Comparison of ENCODE assay signal across 9 mouse cellular contexts in genomic region chr2:160729851-160730796, GRCm38 (mm10). TPM values are rescaled to one million over a fixed set of nuclear protein-coding genes. Genes with fewer than 3 reads are reported as not detected.
DNase-seq lines count a peak whose midpoint lies in the region; ATAC-seq and TF ChIP-seq lines count a peak whose summit lies in the region.
"Had no signal": no experiment of that assay in that cellular context is flagged by ENCODE, and none has a peak within 500 bp of the region (broad histone marks: within the 10 kb centered on the region; RNA-seq: fewer than 3 reads in every experiment).

No protein-coding gene starts in this region.

- in situ Hi-C loops in CH12.LX (cut with MboI; ENCODE audit: low pct_ligation_motif_present, low pct_unique_long_range_greater_than_20kb, low sequenced_read_pairs) = no loop called here

- no peak for ATAC-seq in CD4-positive, CD25-positive, alpha-beta regulatory T cell, adult 4 months
- peak; percentile 11 for ATAC-seq in embryonic facial prominence, embryonic 12.5 days (ENCODE audit: insufficient number of reproducible peaks, insufficient read depth, low FRiP score, low TSS enrichment)
- no peak; the same call in 1 of the 2 replicates for ATAC-seq in hindbrain, embryonic 16.5 days
- no peak for ATAC-seq in liver, embryonic 15.5 days (ENCODE audit: insufficient read depth)

- H3K9ac ChIP-seq in CH12.LX (ENCODE audit: insufficient read depth, low read depth) = no peak overlapping the region
- peak overlapping the region; percentile 99 for H3K9ac ChIP-seq in embryonic facial prominence, embryonic 12.5 days
- H3K9ac ChIP-seq in hindbrain, embryonic 16.5 days (ENCODE audit: low read depth, low read length) = peak overlapping the region; percentile 100
- no peak overlapping the region for H3K9ac ChIP-seq in liver, embryonic 15.5 days

- TF ChIP-seq RAD21 in CH12.LX (IDR thresholded peaks at IDR 0.05; ENCODE audit: low read depth, low read length) = peak; percentile 65

- 35% methylated on average over 17 of the region's 17 CpGs for WGBS in embryonic facial prominence, embryonic 12.5 days
- WGBS in hindbrain, embryonic 16.5 days = 23% methylated on average over 17 of the region's 17 CpGs
- WGBS in liver, embryonic 15.5 days (ENCODE audit: insufficient replicate concordance) = 21% methylated on average over 17 of the region's 17 CpGs

- no peak overlapping the region for H3K27ac ChIP-seq in CH12.LX (ENCODE audit: insufficient read depth, low read depth)
- H3K27ac ChIP-seq in embryonic facial prominence, embryonic 12.5 days = no peak overlapping the region; the same call in 1 of the 2 replicates
- peak overlapping the region; percentile 98 for H3K27ac ChIP-seq in hindbrain, embryonic 16.5 days (ENCODE audit: low read depth, low read length)
- no peak overlapping the region for H3K27ac ChIP-seq in liver, embryonic 15.5 days (replicated peaks)
- H3K27ac ChIP-seq: macrophage had no signal

- H3K27me3 ChIP-seq in CH12.LX (replicated peaks) = peaks cover 2% of the 10 kb centered on the region
- no peaks in the 10 kb centered on the region for H3K27me3 ChIP-seq in embryonic facial prominence, embryonic 12.5 days
- H3K27me3 ChIP-seq in hindbrain, embryonic 16.5 days (replicated peaks; ENCODE audit: control insufficient read depth, insufficient read depth, low read length) = no peaks in the 10 kb centered on the region
- H3K27me3 ChIP-seq in liver, embryonic 15.5 days = peaks cover 51% of the 10 kb centered on the region
- no peaks in the 10 kb centered on the region for H3K27me3 ChIP-seq in splenic B cell, adult 2 months (ENCODE audit: control insufficient read depth, insufficient read depth, low read length, poor library complexity, severe bottlenecking)

- no peaks in the 10 kb centered on the region for H3K9me3 ChIP-seq in CH12.LX (replicated peaks; ENCODE audit: low read length)
- no peaks in the 10 kb centered on the region for H3K9me3 ChIP-seq in embryonic facial prominence, embryonic 12.5 days
- no peaks in the 10 kb centered on the region for H3K9me3 ChIP-seq in hindbrain, embryonic 16.5 days (ENCODE audit: control insufficient read depth, low read length)
- H3K9me3 ChIP-seq in liver, embryonic 15.5 days (replicated peaks) = no peaks in the 10 kb centered on the region

- dilution Hi-C loops in CH12.LX (cut with MboI; ENCODE audit: extremely low pct_ligation_motif_present, extremely low pct_unique_long_range_greater_than_20kb, low sequenced_read_pairs) = no loop called here

- H3K4me2 ChIP-seq in CH12.LX (ENCODE audit: insufficient read depth, low read depth, poor library complexity, severe bottlenecking) = peak overlapping the region; percentile 11
- peak overlapping the region; percentile 88 for H3K4me2 ChIP-seq in embryonic facial prominence, embryonic 12.5 days (replicated peaks)
- peak overlapping the region; percentile 89 for H3K4me2 ChIP-seq in hindbrain, embryonic 16.5 days (ENCODE audit: low read length)
- H3K4me2 ChIP-seq in liver, embryonic 15.5 days = peak overlapping the region; percentile 98

- peaks cover 3 to 24% of the 10 kb centered on the region in 2 experiments for H3K36me3 ChIP-seq in CH12.LX (replicated peaks in 1 of 2; ENCODE audit: control insufficient read depth in 1 of 2, insufficient read depth in 1 of 2, low read length in 1 of 2)
- peaks cover 3% of the 10 kb centered on the region for H3K36me3 ChIP-seq in embryonic facial prominence, embryonic 12.5 days
- H3K36me3 ChIP-seq in hindbrain, embryonic 16.5 days (ENCODE audit: control insufficient read depth, insufficient read depth, low read length) = 0 out of 2 replicates have a peak, but pooled peaks cover 2% of the 10 kb centered on the region
- peaks cover 8% of the 10 kb centered on the region for H3K36me3 ChIP-seq in liver, embryonic 15.5 days (replicated peaks)
- no peaks in the 10 kb centered on the region for H3K36me3 ChIP-seq in splenic B cell, adult 2 months (ENCODE audit: control insufficient read depth, insufficient read depth, low read length, poor library complexity, severe bottlenecking)

- TF ChIP-seq CTCF in CH12.LX (conservative IDR thresholded peaks at IDR 0.05 in 1 of 2, IDR thresholded peaks at IDR 0.05 in 1 of 2; ENCODE audit: low read depth in 2 of 2, low read length in 2 of 2) = peak in 1 of 2 experiments; percentile 75; a peak in 2 of 4 replicates

- no peak for TF ChIP-seq POLR2A in CH12.LX (IDR thresholded peaks at IDR 0.05; ENCODE audit: low read depth, low read length)

- H3K79me2 ChIP-seq in CH12.LX (replicated peaks; ENCODE audit: control insufficient read depth, extremely low read depth, insufficient read depth, poor library complexity, severe bottlenecking) = no peaks in the 10 kb centered on the region; the same call in 1 of the 2 replicates

- H3K4me3 ChIP-seq in CH12.LX (replicated peaks in 1 of 3; ENCODE audit: low read depth in 2 of 3, low read length in 2 of 3, poor library complexity in 1 of 3) = peak overlapping the region in 1 of 3 experiments; percentile 82
- peak overlapping the region; percentile 91 for H3K4me3 ChIP-seq in embryonic facial prominence, embryonic 12.5 days
- H3K4me3 ChIP-seq in hindbrain, embryonic 16.5 days (ENCODE audit: low read length) = peak overlapping the region; percentile 96
- peak overlapping the region; percentile 90 for H3K4me3 ChIP-seq in liver, embryonic 15.5 days (replicated peaks)

- TF ChIP-seq EP300 in CH12.LX (IDR thresholded peaks at IDR 0.05; ENCODE audit: low read length) = no peak

- peak; percentile 72 for DNase-seq in CD4-positive, CD25-positive, alpha-beta regulatory T cell, adult 2 months (ENCODE audit: low read depth, low spot score)
- DNase-seq in CH12.LX (ENCODE audit: extremely low read depth) = peak; percentile 39
- peak; percentile 66 for DNase-seq in splenic B cell, adult 2 months (ENCODE audit: low read depth, low spot score)
- DNase-seq in urinary bladder, postnatal 10 days (ENCODE audit: low spot score) = no peak

- H3K4me1 ChIP-seq in CH12.LX (ENCODE audit: control insufficient read depth in 1 of 2, insufficient read depth in 2 of 2) = peaks cover 7 to 57% of the 10 kb centered on the region in 2 experiments
- H3K4me1 ChIP-seq in embryonic facial prominence, embryonic 12.5 days = peaks cover 27% of the 10 kb centered on the region
- H3K4me1 ChIP-seq in hindbrain, embryonic 16.5 days (ENCODE audit: control insufficient read depth, insufficient read depth, low read depth, low read length) = peaks cover 35% of the 10 kb centered on the region
- peaks cover 33% of the 10 kb centered on the region for H3K4me1 ChIP-seq in liver, embryonic 15.5 days (replicated peaks)

TF ChIP-seq in CH12.LX, 34 proteins besides CTCF, POLR2A, EP300 and RAD21:
- TF ChIP-seq SMC3 (IDR thresholded peaks at IDR 0.05; ENCODE audit: low read depth, low read length) (peak; percentile 74), IRF4 (IDR thresholded peaks at IDR 0.05; ENCODE audit: low read depth, low read length) (no peak; the same call in 1 of the 2 replicates)

RNA-seq across cellular contexts. Expression of gene Plcg1, which starts 1.0 kb away (rescaled TPM):
- polyA plus RNA-seq in CD4-positive, CD25-positive, alpha-beta regulatory T cell, adult 4 months (2017; shearing (Covaris generic)) = 10 to 100 TPM; 56.4 to 66.8 TPM
- total RNA-seq in CH12.LX (2012; rRNA removed) = 16.9 and 28.1 TPM in 2 replicates
- 15.5 and 16.1 TPM in 2 replicates for total RNA-seq in CH12.LX (2014; rRNA removed)
- 16.6 and 17.6 TPM in 2 replicates for polyA plus RNA-seq in CH12.LX (2012; ENCODE audit: insufficient read length, low read depth)
- polyA plus RNA-seq in embryonic facial prominence, embryonic 12.5 days (2016; fragmentation: Nextera tagmentation; extraction: Ambion mirVana) = 104 and 108 TPM in 2 replicates
- 41.5 and 54.8 TPM in 2 replicates for polyA plus RNA-seq in hindbrain, embryonic 16.5 days (2015; fragmentation: Nextera tagmentation; extraction: Ambion mirVana)
- polyA plus RNA-seq in liver, embryonic 15.5 days (2015; fragmentation: Nextera tagmentation; extraction: Ambion mirVana) = 4.5 and 5.2 TPM in 2 replicates

Comparison
In these comparisons a context has a peak if more than half of its experiments do, and no peak if none do; other contexts are left out.
1. H3K4me2 ChIP-seq: peak in every context shown above with its lines; median percentile 98 in liver, embryonic 15.5 days; 89 in hindbrain, embryonic 16.5 days; 88 in embryonic facial prominence, embryonic 12.5 days; 11 in CH12.LX.
2. H3K9ac ChIP-seq: peak in embryonic facial prominence, embryonic 12.5 days (single experiment) and hindbrain, embryonic 16.5 days (single experiment); none in CH12.LX (single experiment) and liver, embryonic 15.5 days (single experiment).